Mouse (Mus musculus) megakaryocyte, embryonic 14.5 days (primary cell): ENCODE data around the gene Piezo1.

Experiments
- FLI1 ChIP-seq: IDR thresholded peaks from 2 replicates; pipeline ENCODE4 v1.6.1; 2012; ENCODE audit warnings: low read length, inconsistent platforms, mixed read lengths
- GATA1 ChIP-seq: IDR thresholded peaks from 3 replicates; pipeline ENCODE4 v1.6.1; 2012; ENCODE audit warnings: mixed read lengths, low read length, inconsistent platforms, borderline replicate concordance

GRCm38 (mm10) chr8:122435375-122435774 lies 115.8 kb downstream of the Piezo1 start:
- TF ChIP-seq FLI1 (no peak), GATA1 (no peak)
